Mouse (Mus musculus) lung, postnatal 0 days (tissue): ENCODE results near the gene Rsbn1l. TPM values are rescaled to one million over a fixed set of nuclear protein-coding genes. Genes with fewer than 3 reads are reported as not detected.

ENCODE experiments used
- ATAC-seq: fragments of 200-750 bp; cut with Nextera tagmentation; 2 replicates; pipeline ENCODE4 v1.8.0; 2017; ENCODE audit warnings: moderate library complexity
- DNase-seq: peaks from one replicate; pipeline ENCODE4 v3.0.0-alpha.2; 2016; ENCODE audit warnings: low spot score
- H3K27ac ChIP-seq: fragments of 300-500 bp; sonication (generic); 2 replicates; pipeline ENCODE4 v1.5.1; 2014; ENCODE audit warnings: antibody characterized with exemption, mild to moderate bottlenecking, low read length, mixed read lengths
- H3K27me3 ChIP-seq: fragments of 300-500 bp; sonication (generic); replicated peaks from 2 replicates; pipeline ENCODE4 v1.6.1; 2014; ENCODE audit warnings: low read length, mixed read lengths; ENCODE audit not compliant: insufficient read depth
- H3K36me3 ChIP-seq: fragments of 300-500 bp; sonication (generic); 2 replicates; pipeline ENCODE4 v1.6.1; 2014; ENCODE audit warnings: low read length, mixed read lengths; ENCODE audit not compliant: insufficient read depth
- H3K4me1 ChIP-seq: fragments of 300-500 bp; sonication (generic); 2 replicates; pipeline ENCODE4 v1.6.1; 2014; ENCODE audit warnings: antibody characterized with exemption, low read depth, low read length, mixed read lengths; ENCODE audit not compliant: insufficient read depth
- H3K4me2 ChIP-seq: fragments of 300-500 bp; sonication (generic); replicated peaks from 2 replicates; pipeline ENCODE4 v1.6.1; 2014; ENCODE audit warnings: low read depth, mild to moderate bottlenecking, low read length, moderate library complexity, mixed read lengths
- H3K4me3 ChIP-seq: fragments of 300-500 bp; sonication (generic); 2 replicates; pipeline ENCODE4 v1.5.1; 2014; ENCODE audit warnings: low read depth, low read length
- H3K9ac ChIP-seq: fragments of 300-500 bp; sonication (generic); replicated peaks from 2 replicates; pipeline ENCODE4 v1.6.1; 2014; ENCODE audit warnings: low read depth, mild to moderate bottlenecking
- H3K9me3 ChIP-seq: fragments of 300-500 bp; sonication (generic); 2 replicates; pipeline ENCODE4 v1.6.1; 2016; ENCODE audit warnings: low read length, mixed read lengths
- CTCF ChIP-seq: IDR thresholded peaks from 2 replicates; pipeline ENCODE4 v1.5.1; 2016; ENCODE audit warnings: antibody characterized with exemption, mild to moderate bottlenecking
- EP300 ChIP-seq: IDR thresholded peaks from 2 replicates; pipeline ENCODE4 v1.6.1; 2016; ENCODE audit warnings: antibody characterized with exemption, mild to moderate bottlenecking, control low read depth
- WGBS: fragments of 180-500 bp; shearing (Covaris S2); extraction: QIAGEN DNeasy Blood & Tissue Kit; methylation state at CpG from one replicate; pipeline ENCODE4 v1.1.7; 2014; 5-methylcytosine and 5-hydroxymethylcytosine counted together
- polyA plus RNA-seq: library from polyadenylated mRNA; unstranded; fragments of >200 nt; fragmentation: Nextera tagmentation; extraction: Ambion mirVana; gene quantifications from 2 replicates; pipeline ENCODE4 v1.2.1, GENCODE M21; 2015

Gene Rsbn1l
- 6.6 and 6.8 TPM in 2 replicates for polyA plus RNA-seq

- Histone ChIP-seq H3K9ac (no peak within 1 kb of the TSS), H3K4me2 (0 out of 2 replicates have a peak within 1 kb of the TSS, but pooled peaks have one; percentile 25), H3K9me3 (no peaks in the 10 kb centered on the region), H3K36me3 (no peaks in the 10 kb centered on the region), H3K27ac (no peak within 1 kb of the TSS), H3K27me3 (no peaks in the 10 kb centered on the region), H3K4me1 (peaks cover 4% of the 10 kb centered on the region; the same call in 1 of the 2 replicates), H3K4me3 (no peak within 1 kb of the TSS)
- DNase-seq (no peak), ATAC-seq (no peak)
- 95% methylated on average over 3 of the region's 3 CpGs for WGBS
- no peak for TF ChIP-seq CTCF
- no peak for TF ChIP-seq EP300
Observed at GRCm38 (mm10) chr5:20956298-20956697, at the start of gene Rsbn1l. Gene Rsbn1l (minus strand): TSS chr5:20956398.

- peaks cover 36% of the 10 kb centered on the region for H3K36me3 ChIP-seq
- WGBS = 80% methylated on average over 6 of the region's 6 CpGs
- H3K9me3 ChIP-seq = no peaks in the 10 kb centered on the region
- no peak overlapping the region for H3K4me2 ChIP-seq
- ATAC-seq (no peak), DNase-seq (no peak)
- H3K9ac ChIP-seq = no peak overlapping the region
- no peak for TF ChIP-seq CTCF
- no peak for TF ChIP-seq EP300
- H3K27me3 ChIP-seq = no peaks in the 10 kb centered on the region
- no peak overlapping the region for H3K27ac ChIP-seq
- H3K4me3 ChIP-seq = no peak overlapping the region
- H3K4me1 ChIP-seq = no peaks in the 10 kb centered on the region
Observed at GRCm38 (mm10) chr5:21002723-21003122, 46.5 kb upstream of the Rsbn1l start.

- H3K4me2 ChIP-seq = no peak overlapping the region
- no peak overlapping the region for H3K9ac ChIP-seq
- H3K36me3 ChIP-seq = peaks cover 45% of the 10 kb centered on the region
- no peaks in the 10 kb centered on the region for H3K27me3 ChIP-seq
- no peak overlapping the region for H3K4me3 ChIP-seq
- no peak for DNase-seq
- H3K4me1 ChIP-seq = no peaks in the 10 kb centered on the region
- no peak for ATAC-seq
- H3K27ac ChIP-seq = no peak overlapping the region
- no peaks in the 10 kb centered on the region for H3K9me3 ChIP-seq
- 89% methylated on average over 9 of the region's 10 CpGs for WGBS
- TF ChIP-seq CTCF = no peak
- no peak for TF ChIP-seq EP300
Observed at GRCm38 (mm10) chr5:21001622-21002315, 45.6 kb upstream of the Rsbn1l start.

GRCm38 (mm10) chr5:20998427-20998826 is 42.2 kb upstream of the Rsbn1l start:
- no peak for DNase-seq
- 90% methylated on average over 6 of the region's 6 CpGs for WGBS
- H3K36me3 ChIP-seq = peaks cover 50% of the 10 kb centered on the region

GRCm38 (mm10) chr5:20997555-20997954 is 41.4 kb upstream of the Rsbn1l start:
- no peaks in the 10 kb centered on the region for H3K9me3 ChIP-seq
- H3K4me3 ChIP-seq = no peak overlapping the region
- no peak for DNase-seq
- no peak overlapping the region for H3K9ac ChIP-seq
- H3K27me3 ChIP-seq = no peaks in the 10 kb centered on the region
- no peaks in the 10 kb centered on the region for H3K4me1 ChIP-seq
- TF ChIP-seq EP300 (no peak), CTCF (no peak)
- no peak for ATAC-seq
- peaks cover 43% of the 10 kb centered on the region for H3K36me3 ChIP-seq
- no peak overlapping the region for H3K27ac ChIP-seq
- WGBS = 90% methylated on average over 6 of the region's 6 CpGs
- no peak overlapping the region for H3K4me2 ChIP-seq

More at GRCm38 (mm10) chr5:20998427-20998826, 42.2 kb upstream of the Rsbn1l start:
- Histone ChIP-seq H3K4me3 (no peak overlapping the region), H3K9ac (no peak overlapping the region), H3K4me2 (no peak overlapping the region), H3K27ac (no peak overlapping the region), H3K27me3 (no peaks in the 10 kb centered on the region), H3K9me3 (no peaks in the 10 kb centered on the region), H3K4me1 (no peaks in the 10 kb centered on the region)
- ATAC-seq = no peak
- TF ChIP-seq EP300 (no peak), CTCF (no peak)

- no peak overlapping the region for H3K27ac ChIP-seq
- H3K9me3 ChIP-seq = no peaks in the 10 kb centered on the region
- H3K4me3 ChIP-seq = no peak overlapping the region
- TF ChIP-seq EP300 (no peak), CTCF (no peak)
- no peaks in the 10 kb centered on the region for H3K27me3 ChIP-seq
- H3K9ac ChIP-seq = no peak overlapping the region
- DNase-seq (no peak), ATAC-seq (no peak)
- H3K4me1 ChIP-seq = no peaks in the 10 kb centered on the region
- H3K4me2 ChIP-seq = no peak overlapping the region
- H3K36me3 ChIP-seq = peaks cover 21% of the 10 kb centered on the region; the same call in 1 of the 2 replicates
- WGBS = 97% methylated on average over 8 of the region's 8 CpGs
Observed at GRCm38 (mm10) chr5:20990062-20990809, 34.0 kb upstream of the Rsbn1l start.
